Mouse (Mus musculus) G1E (cell line): ENCODE results near the gene Syna. TPM values are rescaled to one million over a fixed set of nuclear protein-coding genes. Genes with fewer than 3 reads are reported as not detected.

Experiments
- ATAC-seq: 2 replicates; pipeline ENCODE4 v1.8.0; 2016; ENCODE audit warnings: mild to moderate bottlenecking; ENCODE audit not compliant: insufficient number of reproducible peaks, poor library complexity, low FRiP score, severe bottlenecking; ENCODE audit errors: extremely low read depth
- DNase-seq: peaks from one replicate; pipeline ENCODE4 v3.0.0; 2012; ENCODE audit warnings: low spot score
- H3K27me3 ChIP-seq: 2 replicates; pipeline ENCODE4 v1.6.1; 2012; ENCODE audit warnings: mild to moderate bottlenecking, low read length, inconsistent platforms; ENCODE audit not compliant: insufficient read depth
- H3K36me3 ChIP-seq: replicated peaks from 2 replicates; pipeline ENCODE3; 2012; ENCODE audit warnings: mild to moderate bottlenecking, inconsistent platforms
- H3K4me1 ChIP-seq: 2 replicates; pipeline ENCODE4 v1.6.1; 2012; ENCODE audit warnings: low read depth, low read length, inconsistent platforms, mixed read lengths; ENCODE audit not compliant: insufficient read depth
- H3K4me3 ChIP-seq: 2 replicates; pipeline ENCODE4 v1.5.1; 2012; ENCODE audit warnings: low read depth, mild to moderate bottlenecking, inconsistent platforms, low read length, moderate library complexity, mixed read lengths
- H3K9me3 ChIP-seq: replicated peaks from 2 replicates; pipeline ENCODE4 v1.6.1; 2012; ENCODE audit warnings: inconsistent platforms
- CTCF ChIP-seq: IDR thresholded peaks from 2 replicates; pipeline ENCODE4 v1.5.1; 2012; ENCODE audit warnings: low read depth, low read length, inconsistent platforms, mixed read lengths
- GATA1 ChIP-seq: IDR thresholded peaks from 2 replicates; pipeline ENCODE4 v1.6.1; 2012; ENCODE audit warnings: borderline replicate concordance, low read length, inconsistent platforms, mixed read lengths
- GATA2 ChIP-seq: IDR thresholded peaks from 2 replicates; pipeline ENCODE4 v1.6.1; 2012; ENCODE audit warnings: low read depth, low read length, inconsistent platforms, borderline replicate concordance
- POLR2AphosphoS5 ChIP-seq: IDR thresholded peaks from 2 replicates; pipeline ENCODE4 v1.6.1; 2012; ENCODE audit warnings: low read depth, low read length, inconsistent platforms; ENCODE audit not compliant: insufficient replicate concordance
- TAL1 ChIP-seq: conservative IDR thresholded peaks from 2 replicates; pipeline ENCODE4 v1.6.1; 2012; ENCODE audit warnings: low read depth, low read length, inconsistent platforms, mixed read lengths
- polyA plus RNA-seq: library from polyadenylated mRNA; stranded (reverse); fragments of >175 nt; gene quantifications from 2 replicates; pipeline ENCODE4 v1.2.3, GENCODE M21; 2012
- total RNA-seq, 2 experiments: library from RNA; stranded (forward) in 1 of 2; stranded (reverse) in 1 of 2; fragments of 200-1000 nt in 1 of 2; fragments of >200 nt in 1 of 2; fragmentation: Nextera tagmentation in 1 of 2; gene quantifications; 2 replicates each; pipeline ENCODE4 v1.2.3; 2014 to 2017

Gene Syna
- total and polyA plus RNA-seq, 3 experiments: 0.11 TPM; not detected in 2

DNA sequence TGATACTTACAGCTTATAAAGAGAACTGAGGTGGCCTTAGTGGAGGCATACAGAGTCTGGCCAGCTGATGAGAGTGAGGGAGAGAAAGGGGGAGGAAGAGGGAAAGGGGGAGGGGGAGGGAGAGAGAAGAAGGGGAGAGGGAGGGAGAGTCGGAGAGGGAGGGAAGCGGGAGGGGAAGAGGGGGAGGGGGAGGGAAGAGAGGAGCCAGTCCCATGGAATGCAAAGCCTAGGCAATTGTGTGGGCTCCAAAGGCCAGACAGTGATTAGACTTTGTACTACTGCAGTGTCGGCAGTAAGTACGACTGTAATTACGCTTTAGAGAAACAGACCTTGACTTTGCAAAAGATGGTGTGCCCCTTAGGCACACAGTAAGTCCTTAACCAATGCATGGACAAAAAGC is 11.7 kb downstream of the Syna start:
- TF ChIP-seq CTCF (no peak), GATA2 (no peak), TAL1 (no peak), POLR2AphosphoS5 (no peak), GATA1 (no peak)
- Histone ChIP-seq H3K9me3 (no peaks in the 10 kb centered on the region), H3K4me1 (peaks cover 13% of the 10 kb centered on the region), H3K36me3 (no peaks in the 10 kb centered on the region), H3K4me3 (no peak overlapping the region), H3K27me3 (peaks cover 25% of the 10 kb centered on the region)
- DNase-seq: no peak
- no peak for ATAC-seq

DNA sequence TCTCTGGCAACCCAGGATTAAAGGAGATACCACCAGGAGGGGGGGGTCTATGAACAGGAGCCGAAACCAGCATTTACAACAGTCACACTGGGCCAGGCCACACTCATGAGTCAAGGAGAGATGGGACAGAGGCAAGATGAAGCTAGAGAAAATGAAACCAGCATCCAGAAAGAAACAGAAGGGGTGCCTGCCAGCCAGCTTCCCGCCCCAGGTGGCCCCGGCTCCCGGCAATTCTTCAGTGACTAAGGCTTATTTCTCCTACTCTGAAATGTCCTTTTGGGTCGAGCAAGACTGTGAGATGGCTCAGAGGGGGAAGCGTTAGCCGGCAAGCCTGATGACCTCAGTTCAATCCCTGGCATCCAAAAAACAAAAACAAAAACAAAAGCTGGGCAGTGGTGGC is 13.2 kb downstream of the Syna start:
- DNase-seq: no peak
- no peak overlapping the region for H3K4me3 ChIP-seq
- H3K9me3 ChIP-seq: no peaks in the 10 kb centered on the region
- peaks cover 4% of the 10 kb centered on the region; the same call in 1 of the 2 replicates for H3K4me1 ChIP-seq
- ATAC-seq: no peak
- no peak for TF ChIP-seq CTCF
- TF ChIP-seq GATA2: no peak
- no peak for TF ChIP-seq TAL1
- no peak for TF ChIP-seq GATA1
- H3K36me3 ChIP-seq: no peaks in the 10 kb centered on the region
- H3K27me3 ChIP-seq: peaks cover 17% of the 10 kb centered on the region

DNA sequence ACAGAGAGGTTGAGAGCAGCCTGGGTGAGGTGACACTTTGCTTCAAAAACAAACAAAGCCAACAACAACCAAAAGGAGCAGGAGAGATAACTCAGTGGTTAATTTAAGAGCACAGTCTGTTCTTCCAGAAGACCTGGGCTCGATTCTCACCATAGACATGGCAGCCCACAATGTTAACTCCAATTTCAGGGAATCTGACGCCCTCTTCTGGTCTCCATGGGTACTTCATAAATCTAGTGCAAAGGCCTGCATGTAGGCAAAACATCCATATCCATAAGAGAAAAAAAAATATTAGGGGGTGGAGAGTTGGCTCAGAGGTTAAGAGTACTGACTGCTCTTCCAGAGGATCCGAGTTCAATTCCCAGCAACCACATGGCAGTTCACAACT is 14.7 kb downstream of the Syna start:
- Histone ChIP-seq H3K36me3 (no peaks in the 10 kb centered on the region), H3K9me3 (no peaks in the 10 kb centered on the region), H3K4me3 (no peak overlapping the region), H3K4me1 (no peaks in the 10 kb centered on the region), H3K27me3 (peaks cover 6% of the 10 kb centered on the region; the same call in 1 of the 2 replicates)
- no peak for ATAC-seq
- DNase-seq: no peak
- TF ChIP-seq CTCF (no peak), GATA1 (no peak), GATA2 (no peak), POLR2AphosphoS5 (no peak), TAL1 (no peak)

DNA sequence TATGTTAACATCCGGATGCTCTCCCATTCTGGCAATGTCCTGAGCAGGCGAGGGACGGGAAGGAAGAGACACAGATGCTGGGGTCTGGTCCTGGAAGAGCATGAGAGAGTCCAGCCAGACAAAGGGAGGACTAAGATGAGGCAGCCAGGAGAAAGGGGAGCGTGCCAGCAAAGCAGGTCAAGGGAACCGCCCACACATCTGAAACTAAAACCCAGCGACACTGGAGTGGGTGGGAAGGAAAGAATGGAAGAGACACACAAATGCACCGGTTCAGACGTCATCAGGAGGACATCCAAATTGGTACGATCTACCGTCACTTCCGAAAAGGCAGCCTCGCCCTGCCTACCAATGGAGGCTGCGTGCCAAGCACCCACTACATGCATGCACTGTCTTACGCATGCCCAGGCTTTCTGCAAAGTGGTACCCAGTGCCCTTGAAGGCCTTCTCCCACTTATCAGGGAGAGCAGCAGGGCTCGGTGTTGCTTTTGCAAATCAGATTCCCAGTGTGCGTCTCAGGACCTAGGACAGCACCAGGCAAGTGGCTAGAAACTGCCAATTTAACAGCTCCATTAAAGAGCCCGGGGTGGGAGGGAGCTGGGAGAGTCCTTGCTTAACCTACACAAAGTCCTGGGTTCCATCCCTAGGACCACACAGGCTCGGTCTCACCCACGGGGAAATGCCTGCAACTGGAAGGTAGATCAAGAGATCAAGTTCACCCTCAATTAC is 15.3 kb downstream of the Syna start:
- no peak for DNase-seq
- no peaks in the 10 kb centered on the region for H3K36me3 ChIP-seq
- ATAC-seq: no peak
- H3K4me3 ChIP-seq: no peak overlapping the region
- TF ChIP-seq GATA1: no peak
- TF ChIP-seq CTCF: no peak
- no peaks in the 10 kb centered on the region for H3K4me1 ChIP-seq
- H3K9me3 ChIP-seq: no peaks in the 10 kb centered on the region
- peaks cover 6% of the 10 kb centered on the region; the same call in 1 of the 2 replicates for H3K27me3 ChIP-seq

DNA sequence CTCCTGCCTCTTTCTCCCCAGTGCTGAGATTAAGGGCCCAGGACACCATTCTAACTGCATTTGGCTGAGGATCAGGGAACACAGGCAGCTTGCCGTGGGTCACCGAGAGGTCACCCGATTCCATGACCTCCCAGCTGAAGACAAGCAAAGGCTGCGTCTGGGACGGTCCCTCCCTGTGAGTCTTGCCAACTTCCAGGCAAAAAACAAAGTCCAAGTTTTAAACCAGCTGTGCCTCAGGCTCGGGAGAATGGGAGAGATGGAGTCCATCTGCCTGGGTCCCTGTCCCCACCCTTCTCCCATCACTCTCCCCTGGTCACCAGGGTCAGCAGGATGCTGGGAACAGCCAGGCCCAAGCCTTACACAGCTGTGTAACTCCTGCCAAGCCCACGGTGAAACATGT is 18.3 kb downstream of the Syna start:
- no peak for DNase-seq
- H3K36me3 ChIP-seq: no peaks in the 10 kb centered on the region

DNA sequence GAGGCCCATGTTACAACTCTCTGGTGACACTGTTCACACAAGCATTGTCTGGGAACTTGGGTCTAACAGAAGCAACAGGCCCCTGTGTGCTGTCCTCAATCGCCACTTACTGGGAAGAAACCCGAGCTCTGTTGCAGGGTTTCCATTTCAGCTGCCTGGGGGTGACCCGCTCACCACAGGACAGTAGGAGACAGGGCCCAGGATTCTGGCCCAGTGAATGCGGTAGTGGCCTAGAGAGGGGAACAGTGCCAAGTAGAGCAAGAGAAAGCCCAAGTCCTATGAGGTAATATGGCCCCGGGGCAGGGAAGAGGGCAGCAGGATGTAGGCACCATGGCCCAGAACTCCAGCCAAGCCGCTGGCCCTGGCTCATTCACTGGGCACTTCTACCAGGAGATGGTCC is 19.1 kb downstream of the Syna start:
- no peaks in the 10 kb centered on the region for H3K36me3 ChIP-seq
- TF ChIP-seq GATA2: no peak
- TF ChIP-seq TAL1: no peak
- TF ChIP-seq GATA1: no peak
- TF ChIP-seq CTCF: no peak
- TF ChIP-seq POLR2AphosphoS5: no peak
- no peaks in the 10 kb centered on the region for H3K9me3 ChIP-seq
- DNase-seq: no peak
- no peaks in the 10 kb centered on the region for H3K4me1 ChIP-seq
- peaks cover 6% of the 10 kb centered on the region; the same call in 1 of the 2 replicates for H3K27me3 ChIP-seq
- no peak for ATAC-seq
- no peak overlapping the region for H3K4me3 ChIP-seq

More for the DNA sequence above, 18.3 kb downstream of the Syna start:
- TF ChIP-seq POLR2AphosphoS5: no peak
- TF ChIP-seq TAL1: no peak
- TF ChIP-seq GATA1: no peak
- TF ChIP-seq GATA2: no peak
- no peak for TF ChIP-seq CTCF
- H3K27me3 ChIP-seq: peaks cover 6% of the 10 kb centered on the region; the same call in 1 of the 2 replicates
- no peak for ATAC-seq
- no peaks in the 10 kb centered on the region for H3K4me1 ChIP-seq
- H3K9me3 ChIP-seq: no peaks in the 10 kb centered on the region
- H3K4me3 ChIP-seq: no peak overlapping the region
